Comparison of ENCODE assay signal across 10 mouse cellular contexts in genomic region chr11:86596187-86596960, GRCm38 (mm10). TPM values are rescaled to one million over a fixed set of nuclear protein-coding genes. Genes with fewer than 3 reads are reported as not detected.
A peak's percentile ranks its signal among the peaks of the same experiment; 100 is the strongest.
DNase-seq lines count a peak whose midpoint lies in the region; ATAC-seq and TF ChIP-seq lines count a peak whose summit lies in the region.
"Had no signal": no experiment of that assay in that cellular context is flagged by ENCODE, and none has a peak within 500 bp of the region (broad histone marks: within the 10 kb centered on the region; RNA-seq: fewer than 3 reads in every experiment).

No protein-coding gene starts in this region.

- 71% methylated on average over 7 of the region's 7 CpGs for WGBS in heart, embryonic 16.5 days
- WGBS in forebrain, embryonic 14.5 days, result 87% methylated on average over 7 of the region's 7 CpGs

- H3K27ac ChIP-seq in heart, embryonic 16.5 days (ENCODE audit: low read length), result 0 out of 2 replicates have a peak overlapping the region, but pooled peaks have one; percentile 30
- H3K27ac ChIP-seq in layer of hippocampus, adult 2 months, result peak overlapping the region; percentile 67
- H3K27ac ChIP-seq in forebrain, embryonic 14.5 days (ENCODE audit: low read depth, low read length), result no peak overlapping the region
- H3K27ac ChIP-seq: midbrain, embryonic 12.5 days had no signal

- H3K9me3 ChIP-seq in heart, embryonic 16.5 days (replicated peaks; ENCODE audit: control insufficient read depth, low read length), result no peaks in the 10 kb centered on the region
- H3K9me3 ChIP-seq in forebrain, embryonic 14.5 days (replicated peaks; ENCODE audit: control insufficient read depth, low read length), result no peaks in the 10 kb centered on the region
- H3K9me3 ChIP-seq: midbrain, embryonic 12.5 days had no signal

- no peaks in the 10 kb centered on the region for H3K27me3 ChIP-seq in heart, embryonic 16.5 days (ENCODE audit: control insufficient read depth, insufficient read depth, low read length)
- H3K27me3 ChIP-seq in forebrain, embryonic 14.5 days (replicated peaks; ENCODE audit: control insufficient read depth, insufficient read depth, low read length), result no peaks in the 10 kb centered on the region
- H3K27me3 ChIP-seq: midbrain, embryonic 12.5 days had no signal

- intact Hi-C loops in heart, postnatal 10 days (cut with DNase I), result no loop called here

- no peak overlapping the region for H3K4me3 ChIP-seq in heart, embryonic 16.5 days (ENCODE audit: low read length)
- H3K4me3 ChIP-seq in layer of hippocampus, adult 2 months, result no peak overlapping the region
- H3K4me3 ChIP-seq in forebrain, embryonic 14.5 days (ENCODE audit: low read depth, low read length), result no peak overlapping the region
- H3K4me3 ChIP-seq: midbrain, embryonic 12.5 days had no signal

- no peak for ATAC-seq in heart, embryonic 16.5 days (replicated peaks; ENCODE audit: extremely low read depth, insufficient read depth, low FRiP score)
- no peak for ATAC-seq in granulocyte monocyte progenitor cell, adult 5-6 weeks (replicated peaks; ENCODE audit: poor library complexity, severe bottlenecking)
- no peak for ATAC-seq in forebrain, embryonic 14.5 days
- ATAC-seq in frontal cortex, adult (ENCODE audit: low TSS enrichment), result no peak
- ATAC-seq: intestine, embryonic 16.5 days had no signal

- TF ChIP-seq CTCF in layer of hippocampus, adult 2 months (conservative IDR thresholded peaks at IDR 0.05), result no peak

- H3K36me3 ChIP-seq in heart, embryonic 16.5 days (ENCODE audit: control insufficient read depth, insufficient read depth), result no peaks in the 10 kb centered on the region
- 0 out of 2 replicates have a peak, but pooled peaks cover 3% of the 10 kb centered on the region for H3K36me3 ChIP-seq in forebrain, embryonic 14.5 days (ENCODE audit: control insufficient read depth, insufficient read depth, low read length)
- H3K36me3 ChIP-seq: midbrain, embryonic 12.5 days had no signal

- peaks cover 15% of the 10 kb centered on the region for H3K4me1 ChIP-seq in heart, embryonic 16.5 days (ENCODE audit: control insufficient read depth, insufficient read depth, low read length)
- H3K4me1 ChIP-seq in forebrain, embryonic 14.5 days (ENCODE audit: control insufficient read depth, insufficient read depth, low read length), result no peaks in the 10 kb centered on the region

- no peak overlapping the region for H3K9ac ChIP-seq in heart, embryonic 16.5 days (ENCODE audit: low read length)
- H3K9ac ChIP-seq in forebrain, embryonic 14.5 days (ENCODE audit: low read length), result no peak overlapping the region
- H3K9ac ChIP-seq: midbrain, embryonic 12.5 days had no signal

- no peak overlapping the region for H3K4me2 ChIP-seq in heart, embryonic 16.5 days (ENCODE audit: low read depth, low read length)
- no peak overlapping the region for H3K4me2 ChIP-seq in forebrain, embryonic 14.5 days (ENCODE audit: low read length)
- H3K4me2 ChIP-seq: midbrain, embryonic 12.5 days had no signal

- no peak for DNase-seq in heart, postnatal 10 days
- DNase-seq in urinary bladder, postnatal 14 days (ENCODE audit: low spot score), result peak; percentile 50
- DNase-seq in urinary bladder, adult 18-20 months (ENCODE audit: low spot score in 2 of 2), result no peak
- peak; percentile 20 to 25 for DNase-seq in layer of hippocampus, adult 2 months (ENCODE audit: low spot score in 2 of 2)
- DNase-seq in forebrain, embryonic 14.5 days (ENCODE audit: low spot score), result no peak

RNA-seq across cellular contexts. Expression of gene Tubd1, which starts 51.6 kb away (rescaled TPM):
- polyA plus RNA-seq in heart, embryonic 16.5 days (2015; fragmentation: Nextera tagmentation; extraction: Ambion mirVana), result 13.6 and 14.3 TPM in 2 replicates
- total RNA-seq in heart, postnatal 10 days (2021), result 1 to 10 TPM; 5.5 to 6.2 TPM
- 1 to 10 TPM; 6.0 to 8.2 TPM for total RNA-seq in layer of hippocampus, adult 2 months (2021)
- total RNA-seq in granulocyte monocyte progenitor cell, adult 5-6 weeks (2014; fragmentation: Nextera tagmentation), result 10.9 and 12.9 TPM in 2 replicates
- 10.3 and 11.5 TPM in 2 replicates for total RNA-seq in granulocyte monocyte progenitor cell, adult 5-6 weeks (2017)
- polyA plus RNA-seq in forebrain, embryonic 14.5 days (2014; fragmentation: Nextera tagmentation; extraction: Ambion mirVana), result 10.0 and 11.0 TPM in 2 replicates

RNA-seq across cellular contexts. Expression of gene Rps6kb1, which starts 51.8 kb away (rescaled TPM):
- polyA plus RNA-seq in heart, embryonic 16.5 days (2015; fragmentation: Nextera tagmentation; extraction: Ambion mirVana), result 39.8 and 40.8 TPM in 2 replicates
- total RNA-seq in heart, postnatal 10 days (2021), result 10 to 100 TPM; 26.0 to 29.2 TPM
- 10 to 100 TPM; 43.8 to 44.2 TPM for total RNA-seq in layer of hippocampus, adult 2 months (2021)
- 29.5 and 30.5 TPM in 2 replicates for total RNA-seq in granulocyte monocyte progenitor cell, adult 5-6 weeks (2014; fragmentation: Nextera tagmentation)
- 38.2 and 54.1 TPM in 2 replicates for total RNA-seq in granulocyte monocyte progenitor cell, adult 5-6 weeks (2017)
- polyA plus RNA-seq in forebrain, embryonic 14.5 days (2014; fragmentation: Nextera tagmentation; extraction: Ambion mirVana), result 41.8 and 42.1 TPM in 2 replicates

Comparison
In these comparisons a context has a peak if more than half of its experiments do, and no peak if none do; other contexts are left out.
1. DNase-seq: peak in urinary bladder, postnatal 14 days (single experiment) and layer of hippocampus, adult 2 months (2 of 2); none in heart, postnatal 10 days (0 of 2), urinary bladder, adult 18-20 months (0 of 2) and forebrain, embryonic 14.5 days (single experiment).